Mouse (Mus musculus): ENCODE measurements around the gene Mylip. TPM values are rescaled to one million over a fixed set of nuclear protein-coding genes. Genes with fewer than 3 reads are reported as not detected.

Mylip gene
- 8.0 and 8.1 TPM in 2 replicates for polyA plus RNA-seq (2016; fragmentation: Nextera tagmentation; extraction: Ambion mirVana)

- no peaks in the 10 kb centered on the region for H3K36me3 ChIP-seq
- H3K27ac ChIP-seq = peak within 1 kb of the TSS; percentile 88
- H3K4me3 ChIP-seq = peak within 1 kb of the TSS; percentile 72
- peaks cover 27% of the 10 kb centered on the region for H3K27me3 ChIP-seq (ENCODE audit: insufficient read depth, poor library complexity, severe bottlenecking)
- no peaks in the 10 kb centered on the region for H3K9me3 ChIP-seq
- peak; percentile 98 for DNase-seq (ENCODE audit: low spot score)
- peaks cover 49% of the 10 kb centered on the region for H3K4me1 ChIP-seq (replicated peaks)
- WGBS = under 1% methylated on average over 80 of the region's 81 CpGs
Measured at GRCm38 (mm10) chr13:45389448-45390311, at the start of gene Mylip. Gene Mylip (plus strand): TSS chr13:45389742.

GRCm38 (mm10) chr13:45341991-45342390 is 47.6 kb upstream of the Mylip start:
- no peak for DNase-seq (ENCODE audit: low spot score)
- Histone ChIP-seq H3K4me3 (no peak overlapping the region), H3K36me3 (no peaks in the 10 kb centered on the region), H3K27ac (no peak overlapping the region), H3K4me1 (replicated peaks) (peaks cover 10% of the 10 kb centered on the region), H3K27me3 (ENCODE audit: insufficient read depth, poor library complexity, severe bottlenecking) (no peaks in the 10 kb centered on the region), H3K9me3 (peaks cover 8% of the 10 kb centered on the region; the same call in 1 of the 2 replicates)

- Histone ChIP-seq H3K9me3 (peaks cover 8% of the 10 kb centered on the region; the same call in 1 of the 2 replicates), H3K36me3 (no peaks in the 10 kb centered on the region), H3K27me3 (ENCODE audit: insufficient read depth, poor library complexity, severe bottlenecking) (no peaks in the 10 kb centered on the region), H3K4me1 (replicated peaks) (peaks cover 10% of the 10 kb centered on the region), H3K27ac (no peak overlapping the region), H3K4me3 (no peak overlapping the region)
- 93% methylated on average over 6 of the region's 6 CpGs for WGBS
- DNase-seq (ENCODE audit: low spot score) = no peak
Measured at GRCm38 (mm10) chr13:45343541-45343940, 46.0 kb upstream of the Mylip start.

- Histone ChIP-seq H3K4me3 (no peak overlapping the region), H3K27ac (no peak overlapping the region), H3K36me3 (no peaks in the 10 kb centered on the region), H3K9me3 (peaks cover 8% of the 10 kb centered on the region; the same call in 1 of the 2 replicates), H3K4me1 (replicated peaks) (peaks cover 10% of the 10 kb centered on the region), H3K27me3 (ENCODE audit: insufficient read depth, poor library complexity, severe bottlenecking) (no peaks in the 10 kb centered on the region)
- DNase-seq (ENCODE audit: low spot score) = no peak
- whole genome bisulfite sequencing = 73% methylated on average over 4 of the region's 4 CpGs
Measured at GRCm38 (mm10) chr13:45343966-45344365, 45.6 kb upstream of the Mylip start.

- Histone ChIP-seq H3K4me3 (no peak overlapping the region), H3K36me3 (no peaks in the 10 kb centered on the region), H3K9me3 (peaks cover 8% of the 10 kb centered on the region; the same call in 1 of the 2 replicates), H3K4me1 (replicated peaks) (peaks cover 10% of the 10 kb centered on the region), H3K27me3 (ENCODE audit: insufficient read depth, poor library complexity, severe bottlenecking) (no peaks in the 10 kb centered on the region), H3K27ac (no peak overlapping the region; the same call in 1 of the 2 replicates)
- peak; percentile 26 for DNase-seq (ENCODE audit: low spot score)
- 27% methylated on average over 14 of the region's 14 CpGs for WGBS
Measured at GRCm38 (mm10) chr13:45345471-45346159, 43.9 kb upstream of the Mylip start.

GRCm38 (mm10) chr13:45351483-45351882 is 38.1 kb upstream of the Mylip start:
- no peaks in the 10 kb centered on the region for H3K4me1 ChIP-seq (replicated peaks)
- no peak for DNase-seq (ENCODE audit: low spot score)
- H3K9me3 ChIP-seq = no peaks in the 10 kb centered on the region
- H3K4me3 ChIP-seq = no peak overlapping the region
- H3K27me3 ChIP-seq (ENCODE audit: insufficient read depth, poor library complexity, severe bottlenecking) = no peaks in the 10 kb centered on the region
- no peaks in the 10 kb centered on the region for H3K36me3 ChIP-seq
- whole genome bisulfite sequencing = 84% methylated on average over 5 of the region's 5 CpGs
- no peak overlapping the region for H3K27ac ChIP-seq

- WGBS = 82% methylated on average over 2 of the region's 2 CpGs
- Histone ChIP-seq H3K27ac (no peak overlapping the region), H3K9me3 (no peaks in the 10 kb centered on the region), H3K36me3 (no peaks in the 10 kb centered on the region), H3K4me3 (no peak overlapping the region), H3K27me3 (ENCODE audit: insufficient read depth, poor library complexity, severe bottlenecking) (no peaks in the 10 kb centered on the region), H3K4me1 (replicated peaks) (no peaks in the 10 kb centered on the region)
- DNase-seq (ENCODE audit: low spot score) = no peak
Measured at GRCm38 (mm10) chr13:45354824-45355223, 34.7 kb upstream of the Mylip start.

- 88% methylated on average over 5 of the region's 5 CpGs for WGBS
- Histone ChIP-seq H3K4me1 (replicated peaks) (peaks cover 3% of the 10 kb centered on the region; the same call in 1 of the 2 replicates), H3K4me3 (no peak overlapping the region), H3K27me3 (ENCODE audit: insufficient read depth, poor library complexity, severe bottlenecking) (no peaks in the 10 kb centered on the region), H3K9me3 (no peaks in the 10 kb centered on the region), H3K36me3 (no peaks in the 10 kb centered on the region), H3K27ac (no peak overlapping the region)
- no peak for DNase-seq (ENCODE audit: low spot score)
Measured at GRCm38 (mm10) chr13:45358208-45358607, 31.3 kb upstream of the Mylip start.

- peaks cover 7% of the 10 kb centered on the region; the same call in 1 of the 2 replicates for H3K4me1 ChIP-seq (replicated peaks)
- H3K9me3 ChIP-seq = no peaks in the 10 kb centered on the region
- no peak overlapping the region for H3K27ac ChIP-seq
- no peak for DNase-seq (ENCODE audit: low spot score)
- H3K4me3 ChIP-seq = no peak overlapping the region
- H3K27me3 ChIP-seq (ENCODE audit: insufficient read depth, poor library complexity, severe bottlenecking) = no peaks in the 10 kb centered on the region
- no peaks in the 10 kb centered on the region for H3K36me3 ChIP-seq
- WGBS = 90% methylated on average over 13 of the region's 13 CpGs
Measured at GRCm38 (mm10) chr13:45358676-45359323, 30.7 kb upstream of the Mylip start.

- Histone ChIP-seq H3K9me3 (no peaks in the 10 kb centered on the region), H3K36me3 (no peaks in the 10 kb centered on the region), H3K27me3 (ENCODE audit: insufficient read depth, poor library complexity, severe bottlenecking) (no peaks in the 10 kb centered on the region), H3K27ac (no peak overlapping the region), H3K4me1 (replicated peaks) (peaks cover 7% of the 10 kb centered on the region; the same call in 1 of the 2 replicates), H3K4me3 (no peak overlapping the region)
- no peak for DNase-seq (ENCODE audit: low spot score)
- WGBS = 90% methylated on average over 10 of the region's 10 CpGs
Measured at GRCm38 (mm10) chr13:45365788-45366187, 23.8 kb upstream of the Mylip start.

- H3K9me3 ChIP-seq = no peaks in the 10 kb centered on the region
- H3K4me1 ChIP-seq (replicated peaks) = peaks cover 8% of the 10 kb centered on the region; the same call in 1 of the 2 replicates
- H3K36me3 ChIP-seq = no peaks in the 10 kb centered on the region
- 80% methylated on average over 2 of the region's 2 CpGs for WGBS
- H3K27ac ChIP-seq = no peak overlapping the region
- H3K27me3 ChIP-seq (ENCODE audit: insufficient read depth, poor library complexity, severe bottlenecking) = peaks cover 5% of the 10 kb centered on the region; the same call in 1 of the 2 replicates
- no peak overlapping the region for H3K4me3 ChIP-seq
- DNase-seq (ENCODE audit: low spot score) = no peak
Measured at GRCm38 (mm10) chr13:45371673-45372072, 17.9 kb upstream of the Mylip start.

GRCm38 (mm10) chr13:45372456-45372855 is 17.1 kb upstream of the Mylip start:
- Histone ChIP-seq H3K4me1 (replicated peaks) (peaks cover 10% of the 10 kb centered on the region; the same call in 1 of the 2 replicates), H3K9me3 (no peaks in the 10 kb centered on the region), H3K27me3 (ENCODE audit: insufficient read depth, poor library complexity, severe bottlenecking) (peaks cover 5% of the 10 kb centered on the region; the same call in 1 of the 2 replicates), H3K36me3 (no peaks in the 10 kb centered on the region), H3K4me3 (no peak overlapping the region), H3K27ac (no peak overlapping the region)
- DNase-seq (ENCODE audit: low spot score) = no peak
- WGBS = 88% methylated on average over 2 of the region's 2 CpGs

All from hindbrain, embryonic 10.5 days (tissue).